Mouse (Mus musculus) kidney, adult 18-20 months (tissue): ENCODE results near the gene Myo19.

Experiments used
- DNase-seq: peaks from one replicate; pipeline ENCODE4 v3.0.0; 2021

Myo19 gene

DNA sequence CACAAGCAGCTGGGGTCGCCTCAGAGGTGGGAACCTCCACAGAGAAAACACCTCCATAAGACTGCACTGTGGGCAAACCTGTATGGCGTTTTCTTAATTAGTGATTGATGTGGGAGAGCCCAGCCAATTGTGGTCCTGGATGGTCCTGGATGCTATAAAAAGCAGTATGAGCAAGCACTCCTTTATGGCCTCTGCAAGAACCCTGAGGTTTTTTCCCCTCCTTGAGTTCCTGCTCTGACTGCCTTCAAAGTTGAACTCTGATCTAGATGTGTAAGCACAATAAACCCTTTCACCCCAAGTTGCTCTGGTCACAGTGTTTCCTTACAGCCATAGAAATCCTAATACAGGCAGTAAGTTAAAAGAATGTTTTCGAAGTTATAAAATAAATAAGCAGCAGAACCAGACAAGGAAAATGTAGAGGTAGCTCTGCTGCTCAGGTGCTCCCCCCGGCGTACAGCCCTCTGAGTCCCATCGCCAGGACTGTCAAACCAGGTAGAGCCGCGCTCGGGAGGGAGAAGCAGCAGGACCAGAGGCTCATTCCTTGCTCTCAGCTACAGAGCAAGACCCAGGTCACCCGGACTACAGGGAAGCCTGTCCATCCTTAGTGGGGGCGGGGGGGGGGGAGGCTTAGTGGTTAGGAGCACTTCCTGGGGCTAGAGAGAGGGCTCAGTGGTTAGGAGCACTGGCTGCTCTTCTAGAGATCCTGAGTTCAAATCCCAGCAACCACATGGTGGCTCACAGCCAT lies 7.0 kb downstream of the Myo19 start:
- no peak for DNase-seq

DNA sequence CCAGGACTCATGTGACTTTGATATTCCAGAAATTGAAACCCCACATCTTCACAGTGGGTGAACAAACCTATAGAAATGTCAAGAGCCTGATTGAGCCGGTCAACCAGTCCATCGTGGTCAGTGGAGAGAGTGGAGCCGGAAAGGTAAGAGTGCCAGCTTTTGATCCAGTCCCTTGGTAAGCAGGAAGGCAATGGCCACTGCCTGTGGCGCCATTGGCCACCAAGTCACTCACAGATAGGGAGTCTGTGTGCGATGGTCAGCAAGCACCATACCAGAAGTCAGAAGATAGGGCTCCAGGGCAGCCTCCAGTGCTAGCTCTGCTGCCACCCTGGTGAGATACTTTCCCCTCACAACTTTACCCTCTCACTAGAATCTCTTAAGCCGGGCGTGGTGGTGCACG lies 8.1 kb downstream of the Myo19 start:
- no peak for DNase-seq

DNA sequence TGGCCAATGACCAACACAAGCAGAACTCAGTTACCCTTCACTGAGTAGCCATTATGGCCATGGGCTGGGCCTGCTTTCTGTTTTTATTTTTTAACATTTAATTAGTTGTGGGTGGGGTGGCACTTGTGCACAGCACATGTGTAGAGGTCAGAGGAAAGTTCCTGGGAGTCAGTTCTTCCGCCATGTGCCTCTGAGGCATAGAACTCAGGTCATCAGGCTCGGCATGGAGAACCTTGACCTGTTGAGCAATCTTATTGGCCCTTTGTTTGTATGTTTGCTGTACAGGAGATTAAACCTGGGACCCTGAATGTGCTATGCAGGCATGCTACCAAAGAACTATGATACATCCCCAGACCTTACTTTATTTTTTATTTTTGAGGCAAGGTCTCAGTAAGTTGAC lies 9.5 kb downstream of the Myo19 start:
- DNase-seq: no peak

DNA sequence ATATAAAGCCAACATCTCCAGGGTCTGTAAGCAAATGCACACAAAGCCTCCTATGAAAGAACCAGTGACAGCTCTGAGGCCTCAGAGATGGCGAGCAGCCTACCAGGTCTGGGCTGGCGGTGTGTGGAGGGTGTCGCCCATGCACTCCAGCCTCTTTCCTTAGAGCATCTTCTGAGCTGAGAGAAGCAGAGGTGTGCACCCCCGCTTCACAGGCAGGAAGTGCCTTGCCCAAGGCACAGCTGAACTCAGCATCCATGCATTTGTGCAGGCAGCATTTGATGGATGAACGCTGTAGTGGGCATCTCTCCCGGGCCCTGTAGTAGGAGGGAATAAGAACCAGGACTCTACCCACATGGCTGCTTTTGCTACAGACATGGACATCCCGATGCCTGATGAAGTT lies 11.8 kb downstream of the Myo19 start:
- no peak for DNase-seq

DNA sequence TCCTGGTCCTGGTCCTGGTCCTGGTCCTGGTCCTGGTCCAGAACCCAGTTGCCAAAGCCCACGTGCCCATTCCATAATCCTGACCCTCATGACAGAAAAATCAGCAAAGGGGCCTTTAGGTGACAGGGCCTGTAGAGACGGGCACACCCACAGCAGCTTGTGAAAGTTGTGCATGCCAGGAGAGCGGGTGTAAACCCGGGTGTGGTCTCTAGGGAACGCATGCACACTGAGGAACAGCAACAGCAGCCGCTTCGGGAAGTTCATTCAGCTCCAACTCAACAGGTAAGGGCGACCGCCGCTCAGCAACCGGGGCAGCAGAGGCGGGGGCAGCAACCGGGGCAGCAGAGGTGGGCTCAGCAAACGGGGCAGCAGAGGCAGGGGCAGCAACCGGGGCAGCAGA lies 13.2 kb downstream of the Myo19 start:
- DNase-seq: no peak

DNA sequence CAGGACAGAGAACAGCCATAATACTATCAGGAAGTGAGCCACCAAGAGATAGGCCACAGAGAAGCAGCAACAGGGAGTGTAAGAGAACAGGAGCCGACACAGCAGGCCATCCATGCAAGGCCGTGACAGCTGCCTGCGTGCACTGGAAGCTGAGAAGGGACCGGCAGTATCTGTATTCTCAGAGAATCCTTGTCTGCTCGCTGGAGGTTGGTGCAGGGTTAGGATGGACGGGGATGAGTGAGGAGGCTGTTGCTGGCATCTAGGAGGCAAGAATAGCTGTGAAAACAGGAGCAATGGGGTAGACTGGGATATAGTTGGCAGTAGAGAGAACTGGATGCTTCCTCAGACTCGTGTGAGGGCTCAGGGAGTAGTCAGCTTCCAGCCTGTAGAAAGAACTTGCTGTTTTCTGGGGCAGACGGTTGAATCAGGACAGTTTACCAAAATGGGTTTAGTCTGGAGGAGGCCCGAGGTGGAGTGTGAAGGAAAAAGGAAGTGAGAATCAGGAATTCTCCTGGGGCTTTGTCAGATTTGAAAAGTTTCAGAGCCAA lies 24.7 kb downstream of the Myo19 start:
- DNase-seq: no peak

DNA sequence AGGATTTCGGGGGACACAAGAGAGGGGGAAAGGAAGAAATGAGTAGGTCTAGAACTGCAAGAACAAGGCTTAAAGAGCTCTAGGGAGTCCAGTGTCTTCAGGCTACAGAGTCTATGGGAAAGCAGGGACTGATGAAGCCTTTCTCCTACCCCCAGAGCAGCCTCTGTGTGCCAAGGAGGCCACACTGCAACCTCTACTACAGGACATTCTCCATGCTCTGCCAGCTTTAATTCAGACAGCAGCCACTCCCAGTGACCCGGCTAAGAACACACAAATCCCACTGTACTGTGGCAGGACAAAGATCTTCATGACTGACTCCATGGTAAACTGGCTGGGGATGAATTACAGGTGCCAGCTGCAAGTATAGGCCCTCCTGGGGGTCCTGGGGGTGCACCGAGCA lies 27.1 kb downstream of the Myo19 start:
- no peak for DNase-seq

DNA sequence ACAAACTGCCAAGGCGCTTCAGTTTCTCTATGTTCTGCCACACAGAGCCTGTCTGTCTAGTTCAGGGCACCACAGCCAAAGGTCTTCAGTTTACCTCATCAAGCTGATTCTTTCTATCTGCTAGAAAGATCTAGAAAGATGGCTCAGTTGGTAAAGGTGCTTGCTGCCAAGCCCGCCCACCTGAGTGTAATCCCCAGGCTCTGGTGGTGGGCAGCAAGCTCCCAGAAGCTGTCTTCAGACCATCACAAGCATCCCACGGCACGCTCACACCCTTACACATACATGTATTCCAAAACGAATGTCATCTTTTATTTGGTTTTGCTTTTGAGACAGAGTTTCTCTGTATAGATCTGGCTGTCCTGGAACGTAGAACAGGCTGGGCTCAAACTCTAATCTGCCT lies 28.5 kb downstream of the Myo19 start:
- no peak for DNase-seq

DNA sequence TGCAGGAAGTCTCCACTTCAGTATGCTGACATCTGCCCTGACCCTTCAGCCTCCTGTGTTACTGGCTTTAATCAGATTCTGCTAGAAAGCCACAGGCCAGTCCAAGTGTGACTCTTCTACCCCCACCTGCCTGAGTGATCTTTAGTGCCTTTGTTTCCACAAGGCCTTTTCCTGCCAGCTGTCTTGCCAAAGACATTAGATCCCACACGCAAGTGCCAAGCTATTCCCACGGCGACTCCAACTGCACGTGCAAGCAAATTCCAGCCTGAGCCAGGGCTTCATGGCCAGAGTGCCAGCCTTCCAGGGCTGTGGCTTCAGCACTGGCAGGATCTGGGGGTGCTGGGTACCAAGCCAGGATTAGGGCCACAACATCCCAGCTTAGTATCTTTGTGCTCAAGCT lies 30.5 kb downstream of the Myo19 start:
- no peak for DNase-seq

DNA sequence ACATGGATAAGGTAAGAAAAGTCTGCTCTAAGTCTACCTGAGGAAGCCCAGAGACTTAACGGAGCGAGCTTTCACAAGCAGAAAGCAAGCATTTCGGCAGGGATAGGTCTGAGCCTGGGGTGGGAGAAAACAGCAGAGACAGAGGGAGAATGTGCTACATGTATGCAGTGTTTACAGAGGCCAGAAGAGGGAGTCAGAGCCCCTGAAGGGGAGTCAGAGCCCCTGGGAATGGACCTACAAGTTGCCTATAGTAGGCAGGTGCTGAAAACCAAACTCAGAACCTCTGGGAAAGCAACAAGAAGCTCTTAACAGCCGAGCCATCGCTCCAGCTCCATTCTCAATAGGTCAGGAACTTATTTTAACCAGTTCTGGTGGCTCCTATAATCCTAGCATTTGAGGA lies 34.7 kb downstream of the Myo19 start:
- no peak for DNase-seq

DNA sequence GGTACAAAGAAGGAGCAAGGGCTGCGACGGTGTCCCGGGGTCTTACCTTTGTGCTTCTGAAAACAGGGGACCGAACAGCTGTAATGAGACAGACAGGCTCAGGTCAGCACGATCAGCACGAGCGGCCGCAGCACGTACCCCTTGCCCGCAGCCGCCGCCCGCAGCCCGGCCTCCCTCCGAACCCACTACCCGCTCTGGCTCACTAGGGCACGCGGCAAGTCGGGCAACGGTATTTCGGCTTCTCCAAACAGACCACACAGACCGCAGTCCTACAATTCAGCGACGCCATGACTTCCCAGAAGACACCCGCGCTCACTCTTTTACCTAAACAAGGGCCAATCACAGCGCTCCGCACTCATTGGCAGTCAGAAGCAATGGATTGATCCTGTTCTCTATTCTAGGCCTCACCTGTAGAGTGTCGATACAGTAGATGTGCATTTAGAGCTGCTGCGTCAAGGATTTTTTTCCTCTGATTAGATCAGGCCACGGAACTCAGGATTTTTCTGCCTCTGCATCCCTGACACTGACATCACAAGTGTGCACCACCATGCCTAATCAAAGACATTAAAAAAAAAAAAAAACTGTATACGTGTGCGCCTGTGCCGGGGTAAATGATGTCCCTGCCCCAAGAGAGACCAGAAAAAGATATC lies 36.2 kb downstream of the Myo19 start, which contains the start of gene Znhit3:
Gene Znhit3 (minus strand): TSS at position 314 of the 650 bp plus-strand sequence.
- DNase-seq: peak; percentile 84

DNA sequence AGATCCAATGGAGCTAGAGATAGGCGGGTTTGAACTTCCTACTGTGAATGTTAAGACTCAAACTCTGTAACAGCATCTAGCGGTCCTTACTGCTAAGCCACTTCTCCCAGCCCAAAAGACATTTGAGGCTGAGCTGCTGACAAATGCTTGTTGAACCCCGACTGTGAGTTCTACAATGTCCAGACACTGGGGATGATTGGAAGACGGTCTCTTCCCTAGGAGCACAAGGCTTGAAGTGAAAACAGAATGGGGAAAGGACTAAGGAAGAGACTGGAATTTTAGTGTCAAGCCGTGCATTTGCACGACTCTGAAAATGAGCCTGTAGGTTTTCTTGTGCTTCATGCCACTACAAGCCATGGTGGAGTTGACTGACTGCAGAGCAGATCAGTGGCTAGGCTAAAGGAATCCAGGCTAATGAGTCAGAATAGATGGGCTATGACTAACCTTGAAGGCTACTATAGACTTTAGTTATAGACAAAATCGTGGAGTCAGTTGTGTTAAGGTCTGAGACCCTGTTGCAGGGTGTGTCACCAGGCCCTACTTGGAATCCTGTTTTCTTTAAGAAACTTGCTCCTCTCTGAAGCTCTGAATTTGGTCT lies 36.9 kb downstream of the Myo19 start:
- no peak for DNase-seq

DNA sequence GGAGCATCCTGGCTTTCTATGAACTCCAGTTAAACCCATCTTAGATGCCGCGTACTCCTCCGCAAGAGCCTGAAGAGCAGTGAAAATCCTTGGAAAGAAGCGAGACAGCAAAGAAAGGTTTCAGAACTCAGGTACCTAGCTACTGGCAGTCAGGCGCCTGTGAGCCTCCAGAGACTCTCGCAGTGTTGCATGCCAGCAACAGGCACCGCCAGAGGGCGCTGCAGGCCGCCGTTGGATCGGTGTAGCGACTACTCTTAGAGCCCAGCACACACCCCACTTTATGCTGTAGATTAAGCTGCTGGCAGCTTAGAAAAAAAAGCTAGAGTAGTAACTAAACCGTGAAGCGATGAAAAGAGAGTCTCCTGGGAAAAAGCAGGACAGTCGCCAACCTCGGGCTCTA lies 38.5 kb downstream of the Myo19 start:
- DNase-seq: peak; percentile 91

DNA sequence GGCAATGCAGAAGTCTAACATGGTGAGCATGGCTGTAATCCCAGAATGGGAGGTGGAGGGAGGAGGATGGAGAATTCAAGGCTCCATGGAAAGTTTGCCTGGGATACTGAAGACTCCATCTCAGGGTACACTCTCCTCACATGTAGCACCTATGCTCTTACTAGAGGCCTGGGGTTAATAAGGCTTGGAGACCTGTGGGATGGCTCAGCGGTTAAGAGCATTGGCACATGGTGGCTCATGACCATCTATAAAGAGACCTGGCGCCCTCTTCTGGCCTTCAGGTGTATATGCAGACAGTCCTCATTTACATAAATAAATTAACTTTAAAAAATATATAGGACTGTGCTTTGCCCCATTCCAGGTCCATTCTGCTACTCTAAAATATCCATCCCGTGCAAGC lies 39.3 kb downstream of the Myo19 start:
- DNase-seq: peak; percentile 52

DNA sequence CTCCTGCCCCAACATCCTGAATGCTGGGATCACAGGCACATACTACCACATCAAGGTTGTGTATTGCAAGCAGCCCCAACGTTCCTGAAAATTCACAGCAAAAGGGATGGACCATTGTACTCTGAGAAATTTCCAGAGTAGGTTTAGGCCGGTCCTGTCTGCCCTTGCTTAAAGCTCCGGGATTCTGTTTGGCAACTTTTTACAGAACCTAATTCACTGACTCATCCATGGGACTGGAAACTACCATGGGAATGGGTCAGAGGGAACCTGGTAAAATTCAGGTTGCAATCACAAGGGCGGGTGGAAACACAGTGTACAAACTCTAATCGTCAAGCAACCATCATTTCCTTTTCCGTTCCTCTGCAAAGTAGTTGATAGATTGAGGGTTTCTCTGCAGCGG lies 40.0 kb downstream of the Myo19 start:
- no peak for DNase-seq

DNA sequence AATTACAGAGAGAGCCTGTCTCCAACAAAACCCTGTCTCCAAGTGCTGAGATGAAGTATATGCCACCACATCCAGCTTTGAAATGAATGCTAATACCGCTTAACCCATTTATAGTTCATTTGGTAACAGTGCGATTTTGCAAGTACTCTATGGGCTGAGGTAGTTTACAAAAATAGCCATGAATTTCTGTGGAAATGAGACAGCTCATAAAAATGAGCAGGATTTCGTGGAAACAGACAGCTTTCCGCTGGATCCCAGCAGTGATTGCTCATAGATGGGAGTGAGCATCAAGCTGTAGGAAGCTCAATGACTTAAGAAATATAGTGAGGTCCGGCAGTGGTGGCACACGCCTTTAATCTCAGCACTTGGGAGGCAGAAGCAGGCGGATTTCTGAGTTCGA lies 41.0 kb downstream of the Myo19 start:
- DNase-seq: no peak

DNA sequence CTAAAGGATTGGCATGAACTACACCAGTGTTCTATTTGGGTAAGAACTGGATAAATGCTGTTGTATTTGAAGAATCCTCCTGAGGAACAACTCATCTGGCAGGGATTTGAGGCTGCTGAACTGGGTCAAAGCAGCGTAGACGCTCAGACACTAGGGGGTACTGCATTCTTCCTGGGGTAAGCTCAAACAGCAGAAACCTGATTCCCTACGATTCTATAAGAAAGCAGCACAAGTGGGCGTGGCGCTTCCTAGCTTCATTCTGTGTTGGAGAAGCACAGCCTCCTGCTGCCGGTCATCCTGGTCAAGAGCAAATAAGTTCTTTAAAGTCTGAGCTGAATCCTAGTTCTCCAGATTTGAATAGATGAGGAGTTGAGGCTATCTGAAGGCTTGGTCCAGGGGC lies 52.3 kb downstream of the Myo19 start:
- DNase-seq: no peak

DNA sequence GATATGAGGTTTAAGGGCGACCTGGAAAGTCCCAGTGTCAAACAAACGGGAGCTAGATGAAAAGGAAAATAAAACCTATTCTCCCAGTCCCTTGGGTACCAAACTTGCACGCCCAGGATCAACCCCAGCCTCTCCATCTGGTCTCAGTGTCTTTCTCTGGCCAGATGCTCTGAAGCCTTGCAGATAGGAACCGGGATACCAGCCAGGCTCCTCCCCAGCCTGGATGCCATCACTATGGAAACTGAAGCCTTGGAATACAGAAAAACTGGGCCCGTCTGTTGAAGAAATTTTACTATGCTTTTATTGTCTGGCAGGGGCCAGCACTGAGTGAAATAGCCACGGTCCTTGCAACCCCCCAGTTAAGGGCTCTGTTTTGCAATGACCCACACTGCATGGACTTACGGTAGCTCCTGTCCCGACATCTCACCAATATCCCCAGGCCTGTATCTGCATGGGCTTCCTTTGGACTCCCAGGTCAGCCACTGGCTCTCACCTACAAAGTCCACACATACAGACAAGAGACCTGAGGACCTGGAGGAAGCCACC lies 59.6 kb downstream of the Myo19 start:
- DNase-seq: no peak

DNA sequence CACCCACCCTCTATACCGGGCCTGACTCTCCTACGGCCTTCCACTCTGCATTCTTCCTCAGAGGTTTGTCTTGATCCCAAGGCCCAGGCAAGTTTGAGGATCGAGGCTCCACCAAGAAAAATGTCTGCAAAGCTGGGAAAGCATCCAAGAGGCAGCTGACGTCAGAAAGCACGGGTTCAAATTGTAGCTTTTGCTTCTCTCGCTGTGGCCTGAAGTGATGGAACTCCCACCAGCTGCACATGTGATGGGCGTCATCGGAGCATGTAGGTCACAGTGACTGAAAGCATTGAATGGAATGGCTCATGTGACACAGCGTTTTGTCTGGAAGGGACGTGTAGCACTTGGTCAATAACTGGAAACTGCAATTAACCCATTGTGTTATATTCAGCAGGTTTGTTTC lies 60.2 kb downstream of the Myo19 start:
- DNase-seq: no peak

DNA sequence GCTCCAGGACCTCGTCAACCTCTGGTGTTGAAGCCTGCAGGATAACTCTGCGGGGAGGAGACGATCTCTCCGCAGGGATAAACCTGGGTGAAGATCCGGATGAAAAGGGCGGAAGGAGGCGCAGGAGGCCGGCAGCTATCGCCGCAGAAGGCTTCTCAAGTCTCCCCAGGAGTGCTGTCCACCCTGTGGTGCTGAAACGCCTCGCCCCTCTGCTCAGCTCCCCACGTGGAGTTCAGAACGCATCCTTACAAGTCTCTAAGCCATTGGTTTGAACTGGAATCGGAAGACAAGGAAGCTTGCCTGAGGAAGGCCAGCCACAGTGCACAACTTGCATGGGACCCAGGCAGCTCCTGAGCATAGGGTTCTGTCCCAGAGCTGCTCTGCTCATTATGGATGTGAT lies 64.0 kb downstream of the Myo19 start:
- peak; percentile 65 for DNase-seq

DNA sequence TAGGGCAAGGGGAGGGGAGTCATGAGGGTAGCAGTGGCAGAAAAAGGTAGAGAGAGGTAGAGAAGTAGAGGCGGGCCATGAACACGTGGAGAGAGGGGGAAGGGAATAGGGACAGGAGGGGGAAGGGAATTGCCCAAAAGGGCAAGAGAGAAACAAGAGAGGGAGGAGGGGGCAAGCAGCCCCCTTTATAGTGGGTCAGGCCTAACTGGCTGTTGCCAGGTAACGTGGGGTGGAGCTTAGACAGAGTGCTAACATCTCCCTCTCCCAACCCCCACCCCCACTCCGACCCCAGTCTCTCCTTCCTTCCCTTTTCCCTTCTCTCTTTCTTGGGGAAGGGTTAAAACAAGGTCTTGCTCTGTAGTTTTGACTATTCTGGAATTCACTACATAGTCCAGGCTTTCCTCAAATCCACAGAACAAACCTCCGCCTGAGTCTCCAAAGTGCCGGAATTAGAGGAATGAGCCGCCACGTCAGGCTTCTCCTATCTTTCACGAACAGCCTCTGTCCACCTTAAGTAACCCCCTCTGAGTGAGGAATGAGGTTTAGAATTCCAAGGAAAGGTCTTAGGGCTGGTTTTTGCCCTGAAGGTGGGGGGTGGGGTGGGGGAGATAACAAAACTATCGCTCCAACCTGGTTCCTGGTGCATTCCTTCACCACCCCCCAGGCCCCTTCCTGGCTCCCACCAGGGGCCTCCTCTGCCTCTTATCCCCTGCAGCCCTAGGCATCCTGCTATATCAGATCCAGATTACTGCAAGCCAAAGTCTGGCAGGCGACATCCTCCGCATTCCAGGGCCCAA lies 64.9 kb downstream of the Myo19 start:
- DNase-seq: no peak

DNA sequence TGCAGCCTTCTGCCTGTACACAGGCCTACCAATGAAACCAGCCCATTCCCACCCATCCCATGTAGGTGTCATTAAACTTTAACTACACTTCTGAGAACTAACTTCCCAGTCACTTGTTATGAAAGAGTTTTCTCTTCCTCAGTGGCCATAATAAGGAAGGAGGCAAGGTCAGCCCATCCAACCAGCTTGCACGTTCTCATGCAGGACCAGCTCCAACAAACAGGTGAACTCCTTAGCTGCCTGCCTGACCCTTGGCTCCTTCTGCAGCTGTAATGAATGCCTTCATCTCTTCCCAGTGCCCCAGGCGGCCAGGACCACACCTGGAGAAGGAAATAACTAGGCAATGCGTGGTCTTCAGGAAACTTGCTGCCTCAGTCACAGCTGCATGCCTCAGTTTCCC lies 65.9 kb downstream of the Myo19 start:
- peak; percentile 39 for DNase-seq

DNA sequence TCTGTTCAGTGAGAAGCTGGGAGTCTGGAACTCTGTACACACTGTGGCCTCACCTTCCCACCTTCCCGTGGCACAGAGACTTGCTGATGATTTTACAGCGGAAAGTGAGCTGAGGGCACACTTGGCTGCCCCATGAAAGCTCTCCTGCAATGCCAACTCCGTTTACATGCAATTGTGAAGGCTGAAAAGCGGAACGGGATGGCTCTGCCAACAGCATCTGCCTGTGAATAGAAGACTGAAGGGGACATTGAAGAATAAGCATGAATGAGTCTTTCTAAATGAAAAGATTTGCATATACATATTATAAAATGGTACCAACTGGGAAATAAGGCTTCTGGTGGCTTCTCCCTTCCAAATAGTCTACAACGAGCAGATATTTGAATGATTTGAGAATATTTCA lies 67.3 kb downstream of the Myo19 start:
- no peak for DNase-seq
